Mouse (Mus musculus): ENCODE measurements around the gene Ptprk.

- TF ChIP-seq CTCF (IDR thresholded peaks at IDR 0.05; ENCODE audit: low read depth, low read length) (no peak), GATA1 (IDR thresholded peaks at IDR 0.05; ENCODE audit: borderline replicate concordance, low read length) (no peak), GATA2 (IDR thresholded peaks at IDR 0.05; ENCODE audit: borderline replicate concordance, low read depth, low read length) (no peak), TAL1 (conservative IDR thresholded peaks at IDR 0.05; ENCODE audit: low read depth, low read length) (no peak)
Measured at GRCm38 (mm10) chr10:28118783-28119365, 44.3 kb downstream of the Ptprk start.
